Mouse (Mus musculus): ENCODE results near the gene Scube1.

GRCm38 (mm10) chr15:83640208-83640607 is 84.6 kb downstream of the Scube1 start:
- no peak for TF ChIP-seq CTCF (IDR thresholded peaks at IDR 0.05 in 2 of 3, conservative IDR thresholded peaks at IDR 0.05 in 1 of 3; ENCODE audit: control insufficient read depth in 1 of 3, insufficient read depth in 1 of 3, low read depth in 2 of 3, low read length in 3 of 3, poor library complexity in 1 of 3, severe bottlenecking in 1 of 3)
- TF ChIP-seq MYC (IDR thresholded peaks at IDR 0.05; ENCODE audit: low read depth, low read length) = no peak
- TF ChIP-seq USF1 (IDR thresholded peaks at IDR 0.05; ENCODE audit: low read depth, low read length) = no peak
- no peak for TF ChIP-seq USF2 (IDR thresholded peaks at IDR 0.05; ENCODE audit: borderline replicate concordance in 1 of 2, insufficient read depth in 1 of 2, low read depth in 1 of 2, low read length in 2 of 2)
- no peak for TF ChIP-seq ZC3H11A (IDR thresholded peaks at IDR 0.05; ENCODE audit: low read depth, low read length)
- no peak for TF ChIP-seq POLR2A (IDR thresholded peaks at IDR 0.05; ENCODE audit: control insufficient read depth in 1 of 2, insufficient read depth in 1 of 2, low read depth in 1 of 2, low read length in 2 of 2, poor library complexity in 1 of 2)
- no peak for TF ChIP-seq SMC3 (IDR thresholded peaks at IDR 0.05; ENCODE audit: low read depth, low read length)
